Mouse (Mus musculus): ENCODE results near the gene Rtl8b. TPM values are rescaled to one million over a fixed set of nuclear protein-coding genes. Genes with fewer than 3 reads are reported as not detected.
"Not testable (repeated sequence)": the region's sequence is repeated elsewhere in the genome, so short reads cannot be mapped to it uniquely, and the experiment has no call there.

The Rtl8b gene
- polyA plus RNA-seq (2015; fragmentation: Nextera tagmentation; extraction: Ambion mirVana): 59.5 and 62.3 TPM in 2 replicates

GRCm38 (mm10) chrX:53670294-53670693 is at the start of gene Rtl8b:
Rtl8b (minus strand) TSS chrX:53670408.
- ATAC-seq (ENCODE audit: insufficient number of reproducible peaks, insufficient read depth, low FRiP score, low TSS enrichment, low read depth): peak; percentile 84
- H3K9ac ChIP-seq: no peak within 1 kb of the TSS
- peak within 1 kb of the TSS; percentile 36 for H3K4me3 ChIP-seq
- no peaks in the 10 kb centered on the region for H3K27me3 ChIP-seq
- peak within 1 kb of the TSS; percentile 48 for H3K4me2 ChIP-seq
- H3K27ac ChIP-seq: no peak within 1 kb of the TSS; the same call in 1 of the 2 replicates
- no peaks in the 10 kb centered on the region for H3K36me3 ChIP-seq
- H3K4me1 ChIP-seq: no peaks in the 10 kb centered on the region
- WGBS: 24% methylated on average over 13 of the region's 15 CpGs
- no peaks in the 10 kb centered on the region for H3K9me3 ChIP-seq

GRCm38 (mm10) chrX:53716323-53717182 is 46.3 kb upstream of the Rtl8b start:
- no peaks in the 10 kb centered on the region for H3K27me3 ChIP-seq
- no peak overlapping the region for H3K27ac ChIP-seq
- H3K36me3 ChIP-seq: no peaks in the 10 kb centered on the region
- ATAC-seq (ENCODE audit: insufficient number of reproducible peaks, insufficient read depth, low FRiP score, low TSS enrichment, low read depth): peak; percentile 61; the same call in 1 of the 2 replicates
- 30% methylated on average over 49 of the region's 49 CpGs for WGBS
- no peaks in the 10 kb centered on the region for H3K9me3 ChIP-seq
- H3K4me2 ChIP-seq: peak overlapping the region; percentile 59
- no peaks in the 10 kb centered on the region for H3K4me1 ChIP-seq
- peak overlapping the region; percentile 36 for H3K4me3 ChIP-seq
- peak overlapping the region; percentile 71 for H3K9ac ChIP-seq

- no peaks in the 10 kb centered on the region for H3K36me3 ChIP-seq
- peak overlapping the region; percentile 71; the same call in 1 of the 2 replicates for H3K9ac ChIP-seq
- no peak overlapping the region for H3K27ac ChIP-seq
- 50% methylated on average over 2 of the region's 2 CpGs for WGBS
- peak overlapping the region; percentile 59 for H3K4me2 ChIP-seq
- no peaks in the 10 kb centered on the region for H3K9me3 ChIP-seq
- H3K4me3 ChIP-seq: peak overlapping the region; percentile 36
- H3K4me1 ChIP-seq: no peaks in the 10 kb centered on the region
- no peaks in the 10 kb centered on the region for H3K27me3 ChIP-seq
- no peak for ATAC-seq (ENCODE audit: insufficient number of reproducible peaks, insufficient read depth, low FRiP score, low TSS enrichment, low read depth)
These were observed 45.7 kb upstream of the Rtl8b start for GRCm38 (mm10) chrX:53715942-53716322.

- Histone ChIP-seq H3K4me1 (no peaks in the 10 kb centered on the region), H3K27ac (no peak overlapping the region)
- ATAC-seq (ENCODE audit: insufficient number of reproducible peaks, insufficient read depth, low FRiP score, low TSS enrichment, low read depth): no peak
These were observed 32.5 kb upstream of the Rtl8b start for GRCm38 (mm10) chrX:53702673-53703072.

GRCm38 (mm10) chrX:53699225-53699624 is 29.0 kb upstream of the Rtl8b start:
- Histone ChIP-seq H3K9ac (no peak overlapping the region), H3K9me3 (no peaks in the 10 kb centered on the region), H3K4me1 (no peaks in the 10 kb centered on the region), H3K27me3 (no peaks in the 10 kb centered on the region), H3K4me2 (no peak overlapping the region), H3K4me3 (no peak overlapping the region), H3K27ac (no peak overlapping the region), H3K36me3 (no peaks in the 10 kb centered on the region)
- whole genome bisulfite sequencing: 85% methylated on average over 2 of the region's 2 CpGs
- ATAC-seq (ENCODE audit: insufficient number of reproducible peaks, insufficient read depth, low FRiP score, low TSS enrichment, low read depth): no peak

More at GRCm38 (mm10) chrX:53702673-53703072, 32.5 kb upstream of the Rtl8b start:
- H3K9me3 ChIP-seq: no peaks in the 10 kb centered on the region
- no peak overlapping the region for H3K4me3 ChIP-seq
- H3K36me3 ChIP-seq: no peaks in the 10 kb centered on the region
- no peak overlapping the region for H3K9ac ChIP-seq
- WGBS: 72% methylated on average over 3 of the region's 3 CpGs
- H3K27me3 ChIP-seq: no peaks in the 10 kb centered on the region
- H3K4me2 ChIP-seq: no peak overlapping the region

- Histone ChIP-seq H3K27me3 (no peaks in the 10 kb centered on the region), H3K9me3 (no peaks in the 10 kb centered on the region), H3K4me1 (no peaks in the 10 kb centered on the region), H3K9ac (no peak overlapping the region), H3K4me3 (no peak overlapping the region), H3K27ac (no peak overlapping the region), H3K36me3 (no peaks in the 10 kb centered on the region), H3K4me2 (no peak overlapping the region)
- no peak for ATAC-seq (ENCODE audit: insufficient number of reproducible peaks, insufficient read depth, low FRiP score, low TSS enrichment, low read depth)
- 86% methylated on average over 9 of the region's 9 CpGs for WGBS
These were observed 24.0 kb upstream of the Rtl8b start for GRCm38 (mm10) chrX:53694008-53694777.

- no peaks in the 10 kb centered on the region for H3K9me3 ChIP-seq
- H3K27ac ChIP-seq: no peak overlapping the region
- no peak for ATAC-seq (ENCODE audit: insufficient number of reproducible peaks, insufficient read depth, low FRiP score, low TSS enrichment, low read depth)
- no peak overlapping the region for H3K4me2 ChIP-seq
- WGBS: 73% methylated on average over 2 of the region's 2 CpGs
- H3K9ac ChIP-seq: no peak overlapping the region
- no peaks in the 10 kb centered on the region for H3K27me3 ChIP-seq
- no peaks in the 10 kb centered on the region for H3K36me3 ChIP-seq
- no peak overlapping the region for H3K4me3 ChIP-seq
- no peaks in the 10 kb centered on the region for H3K4me1 ChIP-seq
These were observed 22.9 kb upstream of the Rtl8b start for GRCm38 (mm10) chrX:53693141-53693540.

GRCm38 (mm10) chrX:53692065-53692464 is 21.9 kb upstream of the Rtl8b start:
- no peak overlapping the region for H3K4me3 ChIP-seq
- H3K27me3 ChIP-seq: no peaks in the 10 kb centered on the region
- no peaks in the 10 kb centered on the region for H3K36me3 ChIP-seq
- WGBS: 69% methylated on average over 2 of the region's 2 CpGs
- H3K4me1 ChIP-seq: no peaks in the 10 kb centered on the region
- no peak overlapping the region for H3K4me2 ChIP-seq
- H3K27ac ChIP-seq: no peak overlapping the region
- no peak overlapping the region for H3K9ac ChIP-seq
- H3K9me3 ChIP-seq: no peaks in the 10 kb centered on the region
- no peak for ATAC-seq (ENCODE audit: insufficient number of reproducible peaks, insufficient read depth, low FRiP score, low TSS enrichment, low read depth)

DNA sequence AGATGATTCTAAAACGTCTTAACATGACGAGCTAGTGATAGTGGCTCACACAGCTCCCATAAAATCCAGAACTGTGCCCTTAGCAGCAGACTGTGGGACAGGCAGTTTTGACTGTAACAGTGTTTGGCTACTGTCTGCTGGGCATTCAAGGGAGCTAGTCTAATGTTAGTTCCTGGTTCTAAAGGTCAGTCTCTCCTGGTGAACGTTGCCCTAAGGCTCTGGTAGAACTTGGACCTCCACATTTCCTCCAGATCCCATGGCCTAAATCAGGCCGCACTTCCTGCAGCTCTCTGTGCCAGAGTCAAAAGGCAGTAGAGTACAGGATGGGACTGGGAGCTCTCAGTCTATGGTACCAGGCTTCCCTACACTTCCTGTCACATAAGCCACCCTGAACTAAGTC is 14.5 kb upstream of the Rtl8b start:
- WGBS: 79% methylated on average over 2 of the region's 4 CpGs
- not testable (repeated sequence) for H3K4me2 ChIP-seq; H3K9me3 ChIP-seq; H3K4me3 ChIP-seq; H3K27ac ChIP-seq; H3K27me3 ChIP-seq; H3K36me3 ChIP-seq; H3K4me1 ChIP-seq; H3K9ac ChIP-seq; ATAC-seq (ENCODE audit: insufficient number of reproducible peaks, insufficient read depth, low FRiP score, low TSS enrichment, low read depth)

DNA sequence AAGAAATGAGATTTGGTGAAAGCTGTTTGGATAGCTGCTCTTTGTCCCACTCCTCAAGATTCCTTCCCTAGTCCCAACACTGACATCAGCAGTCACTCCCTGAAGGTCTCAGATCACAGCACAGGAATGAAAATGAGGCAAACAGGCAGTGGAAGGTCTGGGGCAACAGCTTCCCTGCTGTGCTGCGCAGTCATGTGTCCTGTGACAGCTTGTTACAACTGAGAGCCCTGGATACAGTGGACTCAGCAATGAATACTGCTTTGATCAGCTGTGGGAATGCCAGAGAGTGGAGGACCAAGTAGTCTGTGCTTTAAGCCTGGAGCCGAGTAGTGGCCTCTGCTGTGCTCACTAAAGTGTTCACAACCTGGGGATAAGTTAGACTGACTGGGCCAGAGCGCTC is 12.4 kb upstream of the Rtl8b start:
- not testable (repeated sequence) for H3K27ac ChIP-seq; H3K4me3 ChIP-seq; H3K4me1 ChIP-seq; H3K27me3 ChIP-seq; H3K36me3 ChIP-seq; H3K4me2 ChIP-seq; H3K9me3 ChIP-seq; ATAC-seq (ENCODE audit: insufficient number of reproducible peaks, insufficient read depth, low FRiP score, low TSS enrichment, low read depth); H3K9ac ChIP-seq
- 47% methylated on average over 2 of the region's 3 CpGs for WGBS

GRCm38 (mm10) chrX:53676943-53677342 is 6.7 kb upstream of the Rtl8b start:
- H3K36me3 ChIP-seq; H3K4me1 ChIP-seq; H3K9me3 ChIP-seq; H3K4me2 ChIP-seq; ATAC-seq (ENCODE audit: insufficient number of reproducible peaks, insufficient read depth, low FRiP score, low TSS enrichment, low read depth); H3K9ac ChIP-seq; H3K27ac ChIP-seq; H3K27me3 ChIP-seq; H3K4me3 ChIP-seq: not testable (repeated sequence)
- 49% methylated on average over 2 of the region's 2 CpGs for WGBS

- 19% methylated on average over 4 of the region's 4 CpGs for WGBS
- not testable (repeated sequence) for H3K27ac ChIP-seq; ATAC-seq (ENCODE audit: insufficient number of reproducible peaks, insufficient read depth, low FRiP score, low TSS enrichment, low read depth)
These were observed 488 bp upstream of the Rtl8b start for GRCm38 (mm10) chrX:53670696-53671095.

More at GRCm38 (mm10) chrX:53670696-53671095, 488 bp upstream of the Rtl8b start:
- Histone ChIP-seq H3K4me2 (peak overlapping the region; percentile 46), H3K4me3 (peak overlapping the region; percentile 36)
- not testable (repeated sequence) for H3K36me3 ChIP-seq, H3K9me3 ChIP-seq, H3K27me3 ChIP-seq, H3K4me1 ChIP-seq, H3K9ac ChIP-seq

Measured in embryonic facial prominence, embryonic 13.5 days (tissue).